Mouse (Mus musculus) brain, embryonic 14.5 days (tissue): Measurements from ENCODE around the gene Castor1.

ENCODE experiments used
- CTCF ChIP-seq: fragments of 200-500 bp; IDR thresholded peaks from 2 replicates; pipeline ENCODE4 v1.5.1; 2012; ENCODE audit warnings: inconsistent platforms, mild to moderate bottlenecking, moderate library complexity, borderline replicate concordance; ENCODE audit not compliant: insufficient read depth, insufficient read length; ENCODE audit errors: extremely low read depth
- POLR2A ChIP-seq: fragments of 200-500 bp; IDR thresholded peaks from 2 replicates; pipeline ENCODE4 v1.6.1; 2012; ENCODE audit warnings: mild to moderate bottlenecking, inconsistent platforms, borderline replicate concordance; ENCODE audit not compliant: poor library complexity, insufficient read depth, insufficient read length, severe bottlenecking; ENCODE audit errors: extremely low read depth

DNA sequence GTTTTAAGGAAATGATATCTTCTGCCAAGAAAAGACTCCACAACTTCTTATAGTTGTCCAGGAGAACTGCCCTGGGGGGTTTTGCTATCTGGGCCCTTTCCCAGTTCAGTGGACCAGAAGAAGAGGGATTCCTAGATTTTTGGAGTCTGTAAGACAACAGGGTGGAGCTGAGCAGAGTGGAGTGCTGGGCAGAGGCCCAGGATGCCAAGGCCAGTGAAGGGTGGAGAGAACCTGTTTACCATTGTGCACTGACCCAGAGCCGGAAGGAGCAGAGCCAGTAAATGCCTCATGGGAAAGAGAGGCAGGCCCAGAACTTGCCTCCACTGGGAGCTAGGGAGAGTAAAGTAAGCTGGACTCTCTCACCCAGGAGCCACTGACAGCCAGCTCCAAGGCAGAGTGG is 20.3 kb upstream of the Castor1 start:
- TF ChIP-seq CTCF (no peak), POLR2A (no peak)
